Mouse (Mus musculus) megakaryocyte, embryonic 14.5 days (primary cell): ENCODE results near the gene Prim1. TPM values are rescaled to one million over a fixed set of nuclear protein-coding genes. Genes with fewer than 3 reads are reported as not detected.
"Not testable (repeated sequence)": the region's sequence is repeated elsewhere in the genome, so short reads cannot be mapped to it uniquely, and the experiment has no call there.

Experiments
- H3K27me3 ChIP-seq: replicated peaks from 2 replicates; pipeline ENCODE3; 2012; ENCODE audit warnings: inconsistent platforms
- H3K36me3 ChIP-seq: replicated peaks from 2 replicates; pipeline ENCODE3; 2012; ENCODE audit warnings: low read length, inconsistent platforms, mixed read lengths
- H3K4me1 ChIP-seq: 2 replicates; pipeline ENCODE4 v1.6.1; 2012; ENCODE audit warnings: inconsistent platforms
- H3K4me3 ChIP-seq: replicated peaks from 2 replicates; pipeline ENCODE3; 2012; ENCODE audit warnings: moderate library complexity, mild to moderate bottlenecking, inconsistent platforms
- H3K9me3 ChIP-seq: 2 replicates; pipeline ENCODE4 v1.6.1; 2012; ENCODE audit warnings: inconsistent platforms
- FLI1 ChIP-seq: IDR thresholded peaks from 2 replicates; pipeline ENCODE4 v1.6.1; 2012; ENCODE audit warnings: low read length, inconsistent platforms, mixed read lengths
- GATA1 ChIP-seq: IDR thresholded peaks from 3 replicates; pipeline ENCODE4 v1.6.1; 2012; ENCODE audit warnings: mixed read lengths, low read length, inconsistent platforms, borderline replicate concordance
- polyA plus RNA-seq: library from polyadenylated mRNA; stranded (reverse); fragments of >175 nt; gene quantifications from 2 replicates; pipeline ENCODE4 v1.2.3, GENCODE M21; 2012; ENCODE audit warnings: low replicate concordance; ENCODE audit not compliant: insufficient read depth

The Prim1 gene
- polyA plus RNA-seq, 1 experiment, result 2.6 TPM

DNA sequence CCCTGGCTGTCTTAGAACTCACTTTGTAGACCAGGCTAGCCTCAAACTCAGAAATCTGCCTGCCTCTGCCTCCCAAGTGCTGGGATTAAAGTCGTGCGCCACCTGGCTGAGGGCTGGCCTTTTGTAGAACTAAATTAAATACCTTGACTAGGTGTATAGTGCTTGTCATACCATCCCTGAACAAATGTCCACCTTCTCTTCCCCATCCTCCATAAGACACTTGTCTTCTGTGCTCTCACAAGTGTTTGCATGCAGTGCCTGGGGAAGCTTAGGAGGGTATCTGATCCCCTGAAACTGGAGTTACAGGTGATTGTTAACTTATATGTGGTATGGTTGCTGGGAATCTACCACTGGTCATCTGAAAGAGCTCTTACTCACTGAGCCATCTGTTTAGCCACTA, 35.4 kb downstream of the Prim1 start:
- Histone ChIP-seq H3K4me3 (no peak overlapping the region), H3K27me3 (no peaks in the 10 kb centered on the region), H3K4me1 (no peaks in the 10 kb centered on the region; the same call in 1 of the 2 replicates), H3K36me3 (peaks cover 61% of the 10 kb centered on the region), H3K9me3 (no peaks in the 10 kb centered on the region)
- TF ChIP-seq GATA1 (no peak), FLI1 (no peak)

DNA sequence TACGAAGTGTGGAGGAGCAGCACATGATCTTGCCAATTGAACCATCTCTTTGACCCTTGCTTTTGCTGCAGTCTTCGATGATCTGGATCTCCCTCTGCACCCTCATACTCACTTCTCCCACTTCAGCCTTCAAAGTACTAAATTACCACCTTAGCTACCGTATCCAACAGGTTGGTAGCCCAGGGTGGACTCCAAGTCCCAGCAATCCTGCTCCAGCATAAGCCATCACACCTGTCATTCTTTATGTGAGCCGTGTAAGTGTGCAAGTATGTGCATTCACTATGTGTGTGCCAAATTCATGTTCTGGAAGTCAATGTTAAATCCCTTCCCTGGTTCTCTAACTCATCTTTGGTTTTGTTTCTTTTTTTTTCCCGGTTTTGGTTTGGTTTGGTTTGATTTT, 36.6 kb downstream of the Prim1 start:
- Histone ChIP-seq H3K9me3 (no peaks in the 10 kb centered on the region), H3K4me3 (no peak overlapping the region), H3K4me1 (no peaks in the 10 kb centered on the region), H3K36me3 (peaks cover 48% of the 10 kb centered on the region), H3K27me3 (no peaks in the 10 kb centered on the region)
- TF ChIP-seq GATA1, result no peak
- no peak for TF ChIP-seq FLI1

- not testable (repeated sequence) for H3K9me3 ChIP-seq, H3K4me1 ChIP-seq, H3K4me3 ChIP-seq, H3K27me3 ChIP-seq
- peaks cover 43% of the 10 kb centered on the region for H3K36me3 ChIP-seq
Measured at GRCm38 (mm10) chr10:128052136-128052535, 37.2 kb downstream of the Prim1 start.

DNA sequence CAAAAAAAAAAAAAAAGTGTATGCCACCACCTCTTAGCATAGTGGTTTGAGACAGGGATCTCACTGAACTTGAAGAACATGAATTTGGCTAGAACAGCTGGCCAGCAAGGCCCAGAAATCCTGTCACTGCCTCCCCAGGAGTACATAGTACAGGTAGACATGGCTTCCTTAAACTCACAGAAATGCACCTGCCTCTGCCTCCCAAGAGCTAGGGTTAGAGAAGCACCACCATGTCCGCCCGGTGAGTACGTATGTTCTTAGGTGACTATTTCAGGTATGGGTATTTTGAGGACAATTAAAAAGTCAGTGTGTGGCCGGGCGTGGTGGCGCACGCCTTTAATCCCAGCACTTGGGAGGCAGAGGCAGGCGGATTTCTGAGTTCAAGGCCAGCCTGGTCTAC, 38.0 kb downstream of the Prim1 start:
- Histone ChIP-seq H3K9me3 (no peaks in the 10 kb centered on the region), H3K4me1 (peaks cover 5% of the 10 kb centered on the region), H3K36me3 (peaks cover 36% of the 10 kb centered on the region), H3K4me3 (no peak overlapping the region), H3K27me3 (no peaks in the 10 kb centered on the region)
- no peak for TF ChIP-seq GATA1
- TF ChIP-seq FLI1, result no peak

- Histone ChIP-seq H3K36me3 (peaks cover 12% of the 10 kb centered on the region), H3K4me3 (peak overlapping the region; percentile 97)
Measured at GRCm38 (mm10) chr10:128058184-128058583, 43.2 kb downstream of the Prim1 start.

GRCm38 (mm10) chr10:128058601-128059151, 43.7 kb downstream of the Prim1 start, which contains the start of gene Ptges3:
Ptges3 (plus strand) TSS chr10:128058954.
- H3K36me3 ChIP-seq, result peaks cover 15% of the 10 kb centered on the region
- H3K27me3 ChIP-seq, result no peaks in the 10 kb centered on the region
- H3K9me3 ChIP-seq, result no peaks in the 10 kb centered on the region
- TF ChIP-seq FLI1, result no peak
- no peak for TF ChIP-seq GATA1
- H3K4me3 ChIP-seq, result peak within 1 kb of the TSS; percentile 97
- peaks cover 44% of the 10 kb centered on the region for H3K4me1 ChIP-seq

More at GRCm38 (mm10) chr10:128058184-128058583, 43.2 kb downstream of the Prim1 start:
- Histone ChIP-seq H3K27me3 (no peaks in the 10 kb centered on the region), H3K9me3 (no peaks in the 10 kb centered on the region), H3K4me1 (peaks cover 39% of the 10 kb centered on the region)
- TF ChIP-seq FLI1, result no peak
- TF ChIP-seq GATA1, result no peak

DNA sequence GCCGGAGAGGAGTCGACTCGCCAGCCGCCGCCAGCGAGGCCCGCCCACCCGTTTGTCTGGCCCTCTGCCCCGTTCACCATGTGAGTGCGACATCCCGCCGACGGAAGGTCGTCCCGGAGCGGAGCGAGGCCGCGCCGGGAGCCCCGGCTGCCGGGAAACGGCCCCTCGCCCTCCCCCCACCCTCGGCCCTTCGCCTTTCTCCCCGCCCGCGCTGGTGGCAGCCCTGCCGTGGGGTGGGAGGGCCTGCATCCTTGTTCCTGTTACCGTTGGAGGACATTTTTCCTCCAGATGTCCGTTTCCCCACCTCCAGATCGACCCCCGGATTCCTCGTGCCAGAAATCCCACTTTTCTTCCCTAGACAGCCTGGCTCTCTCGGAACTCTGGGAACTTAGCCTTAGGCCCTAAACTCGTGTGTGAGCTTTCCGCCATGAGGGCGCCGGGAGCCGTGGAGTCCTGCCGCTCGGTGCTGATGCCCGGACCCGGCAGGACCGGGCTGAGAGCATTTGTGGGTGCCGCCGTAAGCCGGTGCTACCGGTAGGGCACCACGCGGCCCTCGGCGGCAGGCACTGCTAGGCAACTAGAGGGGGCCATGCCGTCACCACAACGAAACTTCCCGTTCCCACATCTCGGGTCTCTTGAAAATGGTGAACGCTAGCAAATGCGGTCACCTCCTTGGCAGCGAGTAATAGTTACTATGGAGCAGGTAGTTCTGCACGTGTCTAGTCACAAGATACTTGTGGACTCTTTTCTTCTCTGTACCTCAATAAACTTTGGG, 44.4 kb downstream of the Prim1 start:
- peaks cover 21% of the 10 kb centered on the region for H3K36me3 ChIP-seq
- H3K4me3 ChIP-seq, result peak overlapping the region; percentile 97
- H3K4me1 ChIP-seq, result peaks cover 51% of the 10 kb centered on the region
- no peak for TF ChIP-seq GATA1
- TF ChIP-seq FLI1, result no peak
- no peaks in the 10 kb centered on the region for H3K27me3 ChIP-seq
- H3K9me3 ChIP-seq, result no peaks in the 10 kb centered on the region

DNA sequence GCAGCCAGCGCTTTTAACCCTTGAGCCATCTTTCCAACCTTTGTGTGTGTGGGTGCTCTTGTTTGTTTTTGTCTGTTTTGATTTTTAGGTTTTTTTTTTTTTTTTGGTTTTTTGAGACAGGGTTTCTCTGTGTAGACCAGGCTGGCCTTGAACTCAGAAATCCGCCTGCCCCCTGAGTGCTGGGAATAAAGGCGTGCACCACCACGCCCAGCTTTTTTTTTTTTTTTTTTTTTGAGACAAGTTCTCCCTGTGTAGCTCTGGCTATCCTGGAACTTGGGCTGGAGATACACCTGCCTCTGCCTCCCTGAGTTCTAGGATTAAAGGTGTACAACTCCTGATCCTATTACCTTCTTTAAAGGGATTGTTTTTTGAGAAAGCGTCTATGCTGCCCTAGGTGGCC, 46.1 kb downstream of the Prim1 start:
- no peaks in the 10 kb centered on the region for H3K27me3 ChIP-seq
- TF ChIP-seq FLI1 (no peak), GATA1 (no peak)
- peak overlapping the region; percentile 97 for H3K4me3 ChIP-seq
- peaks cover 28% of the 10 kb centered on the region for H3K36me3 ChIP-seq
- H3K4me1 ChIP-seq, result peaks cover 68% of the 10 kb centered on the region
- H3K9me3 ChIP-seq, result no peaks in the 10 kb centered on the region

- peaks cover 34% of the 10 kb centered on the region for H3K36me3 ChIP-seq
Measured at GRCm38 (mm10) chr10:128062221-128062989, 47.4 kb downstream of the Prim1 start.

GRCm38 (mm10) chr10:128066072-128066471, 51.1 kb downstream of the Prim1 start:
- Histone ChIP-seq H3K4me1 (peaks cover 82% of the 10 kb centered on the region), H3K9me3 (no peaks in the 10 kb centered on the region), H3K36me3 (peaks cover 53% of the 10 kb centered on the region), H3K27me3 (no peaks in the 10 kb centered on the region), H3K4me3 (no peak overlapping the region)
- TF ChIP-seq FLI1, result no peak
- TF ChIP-seq GATA1, result no peak

More at GRCm38 (mm10) chr10:128062221-128062989, 47.4 kb downstream of the Prim1 start:
- no peak for TF ChIP-seq FLI1
- TF ChIP-seq GATA1, result no peak
- Histone ChIP-seq H3K4me1 (peaks cover 73% of the 10 kb centered on the region), H3K9me3 (no peaks in the 10 kb centered on the region), H3K27me3 (no peaks in the 10 kb centered on the region), H3K4me3 (peak overlapping the region; percentile 5)
